Mouse (Mus musculus) lung, embryonic 14.5 days (tissue): ENCODE data around the gene Sema4f. TPM values are rescaled to one million over a fixed set of nuclear protein-coding genes. Genes with fewer than 3 reads are reported as not detected.
A peak's percentile ranks its signal among the peaks of the same experiment; 100 is the strongest.

ENCODE experiments used
- ATAC-seq: fragments of 200-750 bp; cut with Nextera tagmentation; 2 replicates; pipeline ENCODE4 v1.8.0; 2017; ENCODE audit warnings: mild to moderate bottlenecking, moderate TSS enrichment, moderate library complexity; ENCODE audit not compliant: insufficient read depth
- DNase-seq: peaks from one replicate; pipeline ENCODE4 v3.0.0-alpha.2; 2015
- H3K27ac ChIP-seq: fragments of 300-500 bp; sonication (generic); 2 replicates; pipeline ENCODE4 v1.5.1; 2014; ENCODE audit warnings: low read depth, mild to moderate bottlenecking, moderate library complexity
- H3K27me3 ChIP-seq: fragments of 300-500 bp; sonication (generic); 2 replicates; pipeline ENCODE4 v1.6.1; 2014; ENCODE audit warnings: low read length, control low read depth; ENCODE audit not compliant: insufficient read depth
- H3K36me3 ChIP-seq: fragments of 300-500 bp; sonication (generic); 2 replicates; pipeline ENCODE4 v1.6.1; 2014; ENCODE audit warnings: control low read depth; ENCODE audit not compliant: insufficient read depth
- H3K4me1 ChIP-seq: fragments of 300-500 bp; sonication (generic); 2 replicates; pipeline ENCODE4 v1.6.1; 2014; ENCODE audit warnings: antibody characterized with exemption, control low read depth; ENCODE audit not compliant: insufficient read depth
- H3K4me2 ChIP-seq: fragments of 300-500 bp; sonication (generic); 2 replicates; pipeline ENCODE4 v1.6.1; 2014; ENCODE audit warnings: mild to moderate bottlenecking
- H3K4me3 ChIP-seq: fragments of 300-500 bp; sonication (generic); 2 replicates; pipeline ENCODE4 v1.5.1; 2014; ENCODE audit warnings: low read depth, low read length
- H3K9ac ChIP-seq: fragments of 300-500 bp; sonication (generic); 2 replicates; pipeline ENCODE4 v1.6.1; 2014
- H3K9me3 ChIP-seq: fragments of 300-500 bp; sonication (generic); 2 replicates; pipeline ENCODE4 v1.6.1; 2016; ENCODE audit warnings: low read depth, low read length, control low read depth
- CTCF ChIP-seq: IDR thresholded peaks from 2 replicates; pipeline ENCODE4 v1.5.1; 2016; ENCODE audit warnings: antibody characterized with exemption, low read depth
- WGBS: fragments of 180-500 bp; shearing (Covaris S2); extraction: QIAGEN DNeasy Blood & Tissue Kit; methylation state at CpG from one replicate; pipeline ENCODE4 v1.1.7; 2014; 5-methylcytosine and 5-hydroxymethylcytosine counted together
- polyA plus RNA-seq: library from polyadenylated mRNA; unstranded; fragments of >200 nt; fragmentation: Nextera tagmentation; extraction: Ambion mirVana; gene quantifications from 2 replicates; pipeline ENCODE4 v1.2.1, GENCODE M21; 2014

Sema4f gene
- polyA plus RNA-seq, 1 experiment from 2014 or later: 10.0 TPM

GRCm38 (mm10) chr6:82898745-82899144, 40.8 kb downstream of the Sema4f start:
- Histone ChIP-seq H3K36me3 (no peaks in the 10 kb centered on the region), H3K27me3 (no peaks in the 10 kb centered on the region), H3K27ac (no peak overlapping the region), H3K4me2 (no peak overlapping the region), H3K4me3 (no peak overlapping the region), H3K9me3 (no peaks in the 10 kb centered on the region), H3K4me1 (no peaks in the 10 kb centered on the region), H3K9ac (no peak overlapping the region)
- no peak for TF ChIP-seq CTCF
- DNase-seq (peak; percentile 38), ATAC-seq (peak; percentile 70)
- 11% methylated on average over 4 of the region's 4 CpGs for WGBS

GRCm38 (mm10) chr6:82898227-82898626, 41.3 kb downstream of the Sema4f start:
- no peaks in the 10 kb centered on the region for H3K36me3 ChIP-seq
- H3K4me1 ChIP-seq: no peaks in the 10 kb centered on the region
- no peak overlapping the region for H3K27ac ChIP-seq
- H3K4me2 ChIP-seq: no peak overlapping the region
- TF ChIP-seq CTCF: no peak
- no peak for DNase-seq
- H3K9me3 ChIP-seq: no peaks in the 10 kb centered on the region
- H3K27me3 ChIP-seq: no peaks in the 10 kb centered on the region
- no peak overlapping the region for H3K9ac ChIP-seq
- WGBS: 60% methylated on average over 4 of the region's 4 CpGs
- no peak overlapping the region for H3K4me3 ChIP-seq
- peak; percentile 41; the same call in 1 of the 2 replicates for ATAC-seq

- Histone ChIP-seq H3K4me1 (no peaks in the 10 kb centered on the region), H3K9ac (no peak overlapping the region), H3K27me3 (no peaks in the 10 kb centered on the region), H3K27ac (no peak overlapping the region), H3K4me3 (no peak overlapping the region), H3K36me3 (no peaks in the 10 kb centered on the region), H3K9me3 (no peaks in the 10 kb centered on the region), H3K4me2 (no peak overlapping the region)
- WGBS: 55% methylated on average over 3 of the region's 3 CpGs
- no peak for ATAC-seq
- TF ChIP-seq CTCF: no peak
- DNase-seq: no peak
Measured at GRCm38 (mm10) chr6:82897311-82897710, 42.3 kb downstream of the Sema4f start.

GRCm38 (mm10) chr6:82893415-82893814, 46.2 kb downstream of the Sema4f start:
- no peak for TF ChIP-seq CTCF
- Histone ChIP-seq H3K9ac (no peak overlapping the region), H3K36me3 (no peaks in the 10 kb centered on the region), H3K4me1 (no peaks in the 10 kb centered on the region; the same call in 1 of the 2 replicates), H3K4me3 (no peak overlapping the region), H3K27me3 (no peaks in the 10 kb centered on the region), H3K9me3 (no peaks in the 10 kb centered on the region), H3K4me2 (no peak overlapping the region), H3K27ac (no peak overlapping the region)
- DNase-seq (no peak), ATAC-seq (no peak)
- 43% methylated on average over 3 of the region's 3 CpGs for WGBS

GRCm38 (mm10) chr6:82892540-82892939, 47.0 kb downstream of the Sema4f start:
- Histone ChIP-seq H3K27me3 (no peaks in the 10 kb centered on the region), H3K4me2 (no peak overlapping the region), H3K4me1 (no peaks in the 10 kb centered on the region; the same call in 1 of the 2 replicates), H3K9ac (no peak overlapping the region), H3K27ac (no peak overlapping the region), H3K4me3 (no peak overlapping the region), H3K9me3 (no peaks in the 10 kb centered on the region), H3K36me3 (no peaks in the 10 kb centered on the region)
- ATAC-seq (no peak), DNase-seq (peak; percentile 31)
- 79% methylated on average over 2 of the region's 2 CpGs for WGBS
- TF ChIP-seq CTCF: peak; percentile 62

- no peaks in the 10 kb centered on the region for H3K27me3 ChIP-seq
- H3K9ac ChIP-seq: no peak overlapping the region
- H3K36me3 ChIP-seq: no peaks in the 10 kb centered on the region
- no peaks in the 10 kb centered on the region for H3K9me3 ChIP-seq
- DNase-seq (peak; percentile 60), ATAC-seq (peak; percentile 62)
- H3K4me2 ChIP-seq: no peak overlapping the region
- H3K27ac ChIP-seq: peak overlapping the region; percentile 15; the same call in 1 of the 2 replicates
- no peak overlapping the region for H3K4me3 ChIP-seq
- 31% methylated on average over 6 of the region's 6 CpGs for WGBS
- no peaks in the 10 kb centered on the region; the same call in 1 of the 2 replicates for H3K4me1 ChIP-seq
- no peak for TF ChIP-seq CTCF
Measured at GRCm38 (mm10) chr6:82891488-82891887, 48.1 kb downstream of the Sema4f start.

- ATAC-seq: no peak; the same call in 1 of the 2 replicates
- Histone ChIP-seq H3K9ac (no peak overlapping the region), H3K27me3 (no peaks in the 10 kb centered on the region), H3K4me2 (no peak overlapping the region), H3K27ac (no peak overlapping the region), H3K36me3 (no peaks in the 10 kb centered on the region), H3K9me3 (no peaks in the 10 kb centered on the region), H3K4me1 (no peaks in the 10 kb centered on the region), H3K4me3 (no peak overlapping the region)
- 82% methylated on average over 4 of the region's 4 CpGs for WGBS
- peak; percentile 32 for DNase-seq
- no peak for TF ChIP-seq CTCF
Measured at GRCm38 (mm10) chr6:82886330-82886729, 53.2 kb downstream of the Sema4f start.

GRCm38 (mm10) chr6:82885909-82886308, 53.7 kb downstream of the Sema4f start:
- Histone ChIP-seq H3K4me2 (no peak overlapping the region), H3K4me3 (no peak overlapping the region), H3K9me3 (no peaks in the 10 kb centered on the region), H3K9ac (no peak overlapping the region), H3K27me3 (no peaks in the 10 kb centered on the region), H3K27ac (no peak overlapping the region), H3K4me1 (no peaks in the 10 kb centered on the region), H3K36me3 (no peaks in the 10 kb centered on the region)
- no peak for TF ChIP-seq CTCF
- no peak for ATAC-seq
- WGBS: 80% methylated on average over 4 of the region's 4 CpGs
- no peak for DNase-seq
